Mouse (Mus musculus): Measurements from ENCODE around the gene Slc16a12.

The Slc16a12 gene

DNA sequence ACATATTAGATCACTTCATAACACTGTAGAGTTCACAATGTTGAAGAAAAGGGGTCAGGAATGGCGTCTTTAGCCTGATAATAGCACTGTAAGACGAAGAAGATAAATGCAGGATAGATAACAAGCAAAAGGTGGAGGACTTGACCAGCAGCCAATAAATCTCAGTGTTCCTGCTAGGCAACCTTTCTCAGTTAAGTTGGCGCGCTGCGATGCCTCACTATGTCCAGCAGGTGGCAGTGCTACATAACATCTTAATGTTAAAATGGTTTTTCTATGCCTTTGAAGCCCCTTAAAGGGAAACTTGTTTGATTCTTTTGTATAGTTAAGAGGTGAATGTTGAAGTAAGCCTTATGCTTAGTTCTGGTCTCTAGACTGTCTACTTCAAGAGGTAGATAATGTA is 81.0 kb downstream of the Slc16a12 start:
- peak; percentile 83 to 91 for DNase-seq

DNA sequence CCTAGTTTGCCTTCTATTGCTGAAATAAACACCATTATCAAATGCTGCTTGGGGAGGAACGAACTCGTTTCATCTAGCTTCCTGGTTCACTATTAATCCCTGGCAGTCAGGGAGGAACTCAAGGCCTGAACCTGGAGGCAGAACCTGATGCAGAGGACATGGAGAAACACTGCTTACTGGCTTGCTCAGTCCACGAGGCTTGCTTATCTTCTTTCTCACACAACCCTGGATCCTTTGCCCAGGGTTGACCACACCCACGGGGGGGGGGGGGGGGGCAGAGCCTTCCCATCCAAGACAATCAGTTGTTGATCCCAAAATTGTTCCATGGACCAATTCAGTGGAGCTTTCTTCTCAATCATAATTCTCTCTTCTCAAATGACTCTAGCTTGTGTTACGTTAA is 84.3 kb downstream of the Slc16a12 start:
- DNase-seq, result no peak

DNA sequence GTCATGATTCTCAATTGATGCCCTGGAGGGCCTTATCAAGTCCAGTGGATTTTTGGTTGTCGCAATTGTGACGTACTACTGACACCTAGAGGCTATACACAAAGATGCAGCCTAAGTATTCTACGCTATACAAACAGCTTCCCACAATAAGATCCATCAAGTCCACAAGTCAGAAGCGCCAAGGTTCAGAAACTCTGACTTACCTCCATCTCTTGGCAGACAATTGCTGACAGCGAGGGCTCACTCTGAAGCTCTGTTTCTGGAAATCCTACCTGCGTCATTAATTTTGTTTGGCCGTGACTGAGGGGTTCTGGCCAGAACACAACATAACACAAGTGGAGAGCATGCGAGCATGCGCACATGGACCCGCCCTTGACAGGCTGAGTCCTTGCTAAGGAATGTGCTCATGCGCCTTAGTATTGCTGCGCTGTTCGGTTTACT is 85.0 kb downstream of the Slc16a12 start:
- peak; percentile 69 to 77 for DNase-seq

DNA sequence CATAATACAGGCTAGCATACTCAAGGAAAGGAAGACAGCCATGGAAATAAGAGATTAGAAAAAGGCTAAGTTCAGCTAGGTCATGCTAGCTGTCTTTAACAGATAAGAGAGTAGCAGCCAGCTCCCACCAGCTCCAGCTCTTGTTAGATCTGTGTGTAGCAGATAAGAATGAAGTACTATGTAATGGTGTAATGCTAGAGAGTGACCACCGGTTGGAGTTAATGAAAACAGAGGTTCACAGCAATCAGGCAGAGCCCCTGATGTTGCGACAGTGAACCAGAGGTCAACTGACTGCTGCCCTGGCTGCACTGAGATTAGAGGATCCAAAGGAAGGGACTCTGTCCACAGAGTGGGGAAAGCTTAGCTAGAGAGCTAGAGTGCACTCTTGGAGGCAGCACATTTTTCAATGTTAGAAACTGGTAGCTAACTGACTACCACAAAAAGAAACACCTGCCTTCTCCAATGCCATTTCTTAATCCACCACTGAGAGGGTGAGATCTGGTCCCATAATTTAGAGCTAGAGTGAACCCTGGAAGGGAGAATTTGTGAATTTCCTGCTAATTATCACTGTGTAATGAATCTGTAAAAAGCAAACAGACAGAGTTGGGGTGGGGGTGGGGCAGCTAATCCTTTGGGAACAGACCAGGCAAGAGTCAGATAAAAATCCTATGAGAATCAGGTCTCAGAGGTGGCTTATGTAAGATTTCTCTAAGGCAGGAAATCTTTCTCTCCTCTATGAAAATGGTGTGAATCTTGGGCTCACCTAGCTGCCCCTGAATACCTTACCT is 90.4 kb downstream of the Slc16a12 start:
- no peak for DNase-seq

DNA sequence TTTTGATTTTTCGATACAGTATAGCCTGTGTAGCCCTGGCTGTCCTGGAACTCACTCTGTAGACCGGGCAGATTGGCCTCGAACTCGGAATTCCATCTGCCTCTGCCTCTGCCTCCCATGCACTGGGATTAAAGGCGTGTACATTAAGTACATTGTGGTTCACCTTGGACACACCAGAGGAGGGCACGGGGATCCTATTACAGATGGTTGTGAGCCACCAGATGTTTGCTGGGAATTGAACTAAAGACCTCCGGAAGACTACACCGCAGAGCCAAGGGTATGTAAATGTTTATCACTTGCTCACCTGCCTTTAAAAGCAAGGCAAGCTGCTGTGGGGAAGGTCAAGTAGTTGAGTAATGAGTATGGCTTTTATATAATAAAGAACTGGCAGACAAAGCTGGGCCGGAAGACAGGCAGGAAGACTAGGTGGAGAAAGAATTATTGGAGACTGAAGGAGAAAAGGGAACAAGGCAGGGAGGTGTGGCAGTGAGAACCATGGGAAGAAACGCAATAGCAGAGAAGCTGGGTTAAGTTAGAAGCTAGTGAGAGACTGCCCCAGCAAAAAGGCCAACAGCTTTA is 91.8 kb downstream of the Slc16a12 start:
- DNase-seq, result no peak

DNA sequence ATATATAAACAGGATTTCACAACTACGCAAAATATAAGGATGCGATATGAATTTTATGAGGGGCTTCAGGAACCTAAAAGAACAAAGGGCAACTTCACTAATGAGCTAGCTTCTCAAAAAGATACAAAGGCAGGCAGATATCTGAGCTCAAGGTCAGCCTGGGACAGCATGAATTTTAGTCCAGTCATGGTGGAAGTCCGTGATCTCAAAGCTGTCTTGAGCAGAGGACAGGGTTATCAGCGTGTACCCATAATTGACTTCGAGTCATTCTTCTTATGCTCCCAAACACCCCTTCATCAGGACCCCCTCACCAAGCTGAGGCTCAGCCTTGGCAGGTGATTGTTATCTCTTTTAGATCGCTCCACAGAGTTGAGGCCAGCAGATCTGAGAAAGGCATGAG is 96.1 kb downstream of the Slc16a12 start:
- DNase-seq, result no peak

DNA sequence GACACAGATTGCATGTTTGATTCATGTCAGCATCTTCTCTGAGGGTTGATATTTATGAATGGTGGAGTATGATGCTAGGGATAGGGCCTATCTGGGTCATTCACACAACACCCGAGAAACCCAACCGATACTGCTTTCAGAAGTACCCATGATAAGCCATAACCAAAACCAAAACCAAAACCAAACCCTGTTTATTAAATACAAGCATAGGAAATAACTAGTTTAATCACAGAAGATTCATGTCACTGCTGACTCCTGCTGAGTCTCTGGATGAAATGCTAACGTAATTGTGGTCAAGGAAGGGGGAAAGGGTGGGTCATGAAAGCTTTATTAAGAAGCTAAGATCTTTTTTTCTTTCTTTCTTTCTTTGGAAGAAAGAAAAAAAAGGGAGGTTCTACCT is 96.8 kb downstream of the Slc16a12 start:
- no peak for DNase-seq

DNA sequence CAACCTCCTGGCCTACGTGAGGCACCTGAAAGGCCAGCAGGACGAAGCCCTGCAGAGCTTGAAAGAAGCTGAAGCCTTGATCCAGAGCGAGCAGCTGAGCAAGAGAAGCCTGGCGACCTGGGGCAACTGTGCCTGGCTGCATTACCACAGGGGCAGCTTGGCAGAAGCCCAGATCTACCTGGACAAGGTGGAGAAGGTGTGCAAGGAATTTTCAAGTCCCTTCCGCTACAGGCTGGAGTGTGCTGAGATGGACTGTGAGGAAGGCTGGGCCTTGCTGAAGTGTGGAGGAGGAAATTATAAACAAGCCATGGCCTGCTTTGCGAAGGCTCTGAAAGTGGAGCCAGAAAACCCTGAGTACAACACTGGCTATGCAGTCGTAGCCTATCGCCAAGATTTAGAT is 99.5 kb downstream of the Slc16a12 start:
- DNase-seq, result peak; percentile 6 to 10

DNA sequence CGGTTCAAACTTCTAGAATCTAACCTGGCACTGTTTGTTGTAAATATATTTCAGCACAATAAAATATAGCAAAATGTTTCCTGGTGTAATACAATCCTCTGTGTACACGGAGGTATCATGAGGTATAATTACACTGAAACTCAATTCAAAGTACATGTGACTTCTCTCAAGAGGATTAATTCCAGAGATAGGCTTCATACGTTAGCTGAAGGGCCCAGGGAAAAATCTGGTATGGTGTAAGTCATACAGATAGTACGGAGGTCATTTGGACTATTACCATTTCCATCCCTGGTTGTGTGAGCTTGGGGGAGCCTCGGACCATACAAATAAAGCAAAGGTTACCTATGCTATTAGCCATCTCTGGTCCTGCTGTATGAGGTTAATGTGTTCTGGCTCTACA is 104.5 kb downstream of the Slc16a12 start:
- DNase-seq, result no peak

DNA sequence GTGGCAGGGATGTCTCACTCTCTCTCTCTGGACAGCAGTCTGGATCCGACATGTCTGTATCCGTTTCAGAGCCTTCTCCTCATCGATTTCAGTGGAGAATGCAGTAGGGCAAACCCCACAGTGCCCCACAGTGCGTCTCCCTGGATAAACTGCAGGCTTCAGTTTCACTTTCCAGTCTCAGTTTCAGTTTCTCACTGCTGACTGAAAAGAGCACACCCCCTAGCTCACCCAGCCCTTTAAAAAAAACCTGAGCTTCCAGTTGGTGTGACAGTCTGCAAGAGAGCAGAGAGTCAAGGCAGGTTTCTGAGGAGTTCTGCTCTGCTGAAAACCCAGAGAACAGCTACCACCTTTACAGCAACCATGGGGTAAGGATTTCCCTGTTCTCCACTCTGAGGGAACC is 106.5 kb downstream of the Slc16a12 start, which contains the start of the genes Ifit1bl2 and Ifit1:
TSS of gene Ifit1bl2 (minus strand) at position 121 of the 400 bp plus-strand sequence.
TSS of gene Ifit1 (plus strand) at position 249 of the 400 bp plus-strand sequence.
- DNase-seq, result no peak

DNA sequence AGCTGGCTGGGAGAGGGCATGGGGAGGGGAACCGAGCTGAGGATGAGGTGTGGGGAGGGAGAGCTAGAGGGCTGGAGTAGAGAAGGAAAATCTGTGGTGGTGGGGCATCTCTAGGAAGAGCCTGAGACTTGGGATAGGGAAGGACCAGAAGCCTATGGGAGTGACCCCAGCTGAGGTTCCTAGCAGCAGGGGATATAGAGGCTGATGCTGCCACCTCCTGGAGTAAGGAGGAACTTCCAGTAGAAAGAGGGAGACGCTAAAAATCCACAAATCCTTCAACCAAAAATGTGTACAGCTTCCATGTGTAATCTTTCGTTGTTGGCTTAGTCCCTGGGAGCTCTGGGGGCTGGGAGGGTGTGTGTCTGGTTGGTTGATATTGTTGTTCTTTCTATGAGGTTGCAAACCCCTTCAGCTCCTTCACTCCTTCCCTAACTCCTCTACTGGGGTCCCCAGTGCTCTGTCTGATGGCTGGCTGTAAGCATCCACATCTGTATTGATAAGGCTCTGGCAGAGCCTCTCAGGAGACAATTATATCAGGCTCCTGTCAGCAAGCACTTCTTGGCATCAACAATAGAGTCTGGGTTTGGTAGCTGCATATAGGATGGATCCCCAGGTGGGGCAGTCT is 110.0 kb downstream of the Slc16a12 start:
- DNase-seq, result peak; percentile 53 to 62

DNA sequence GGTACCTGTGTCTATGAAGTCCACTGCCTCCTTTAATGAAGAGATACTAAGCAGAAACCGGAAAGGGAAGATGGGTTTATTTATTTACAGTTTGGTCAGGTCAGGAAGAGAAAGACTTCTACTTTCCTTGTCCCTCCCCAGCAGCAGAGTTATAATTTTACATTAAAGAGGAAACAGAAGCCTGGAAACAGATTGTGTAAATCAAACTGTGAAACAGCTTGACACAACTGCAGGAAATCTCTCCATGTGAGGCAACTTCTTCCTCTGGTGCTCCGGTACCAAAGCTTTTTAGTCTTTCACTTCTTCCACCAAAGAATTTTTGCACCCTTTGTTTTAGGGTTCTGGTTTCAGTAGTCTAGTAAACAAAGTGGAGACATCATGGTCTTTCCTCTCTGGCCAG is 113.6 kb downstream of the Slc16a12 start:
- no peak for DNase-seq

DNA sequence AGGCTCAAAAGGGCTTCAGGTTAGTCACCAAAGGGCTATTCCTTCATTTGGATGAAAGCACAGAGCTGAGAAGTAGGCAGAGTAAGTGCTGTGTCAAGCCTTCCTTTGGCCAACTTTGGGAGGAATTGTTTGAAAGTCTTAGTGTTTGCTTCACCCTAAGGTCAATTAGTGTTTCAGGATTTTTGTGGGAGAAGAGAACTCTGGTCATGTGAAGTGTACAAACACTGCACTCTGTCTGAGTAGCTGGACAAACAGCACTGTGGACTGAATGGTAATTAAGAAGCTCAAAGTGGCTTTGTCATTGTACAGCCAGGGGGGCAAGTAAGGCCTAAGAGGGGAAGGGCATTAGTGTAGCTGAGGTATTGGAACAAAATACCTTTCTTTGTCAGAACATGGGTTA is 115.6 kb downstream of the Slc16a12 start:
- no peak for DNase-seq

DNA sequence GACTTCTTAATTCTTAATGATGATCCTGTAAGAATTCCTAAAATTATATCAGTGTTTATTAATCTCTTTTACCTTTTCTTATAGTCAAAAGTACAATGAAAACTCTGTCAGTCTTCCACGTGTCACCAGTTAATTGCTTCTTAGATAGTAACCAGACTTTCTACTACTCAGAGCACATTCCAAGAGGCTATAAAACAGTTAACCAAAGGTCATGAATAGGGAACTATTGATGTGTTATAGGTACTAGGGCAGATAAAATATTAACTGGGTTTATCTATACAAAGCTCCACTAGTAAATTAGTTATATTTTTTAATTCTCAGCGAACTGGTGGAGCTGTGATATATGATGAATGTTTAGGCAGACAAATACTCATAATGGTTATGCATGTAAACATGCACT is 119.6 kb downstream of the Slc16a12 start:
- no peak for DNase-seq

DNA sequence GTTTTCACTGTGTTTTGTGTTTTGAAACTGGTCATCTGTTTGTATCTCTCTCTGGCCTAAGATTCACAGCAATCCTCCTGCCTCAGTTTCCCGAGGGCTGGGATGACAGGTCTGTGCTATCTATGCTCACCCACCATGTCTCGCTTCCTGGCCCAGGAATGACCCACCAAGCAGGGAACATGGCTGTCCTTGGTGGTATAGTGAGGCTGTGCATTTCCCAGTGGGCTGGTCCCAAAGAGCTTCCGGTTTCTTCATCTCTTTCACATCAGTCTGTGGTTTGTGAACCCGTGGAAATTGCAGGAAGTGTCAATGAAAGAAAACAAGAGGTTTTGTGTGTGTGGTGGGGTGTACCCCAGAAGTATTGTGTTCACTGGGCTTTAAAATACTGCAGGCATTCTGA is 122.4 kb downstream of the Slc16a12 start:
- no peak for DNase-seq

DNA sequence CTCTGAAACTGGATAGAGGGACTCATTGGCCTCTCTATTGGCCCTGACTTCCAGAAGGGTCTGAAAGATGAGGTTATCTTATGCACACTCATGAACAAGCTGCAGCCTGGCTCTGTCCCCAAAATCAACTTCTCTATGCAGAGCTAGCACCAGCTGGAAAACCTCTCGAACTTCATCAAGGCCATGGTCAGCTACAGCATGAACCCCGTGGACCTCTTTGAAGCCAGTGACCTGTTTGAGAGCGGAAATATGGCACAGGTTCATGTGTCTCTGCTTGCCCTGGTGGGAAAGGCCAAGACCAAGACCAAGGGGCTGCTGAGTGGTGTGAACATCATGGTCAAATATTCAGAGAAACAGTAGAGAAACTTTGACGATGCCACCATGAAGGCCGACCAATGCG is 123.3 kb downstream of the Slc16a12 start:
- DNase-seq, result no peak

DNA sequence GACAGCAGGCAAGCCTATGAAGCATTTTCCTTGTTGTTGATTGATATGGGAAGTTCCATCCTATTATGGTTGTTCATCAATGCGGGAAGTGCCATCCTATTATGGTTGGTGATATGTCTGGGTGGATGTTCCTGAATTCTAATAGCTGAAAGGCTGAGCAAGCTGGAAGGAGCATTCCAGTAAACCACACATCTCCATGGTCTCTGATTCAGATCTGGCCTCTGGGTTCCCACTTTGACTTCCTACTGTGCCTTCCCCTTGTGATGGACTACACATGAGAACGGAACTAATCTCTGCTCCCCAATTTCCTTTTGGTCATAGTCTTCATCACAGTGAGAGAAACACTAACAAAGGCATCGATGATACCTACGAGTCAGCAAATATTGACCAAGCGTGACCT is 126.2 kb downstream of the Slc16a12 start:
- no peak for DNase-seq

Data from cerebellum, postnatal 10 days (tissue).